Mouse (Mus musculus) lung, adult 2 months (tissue): ENCODE data around the gene G6pc2.

ENCODE experiments used
- CTCF ChIP-seq: fragments of 200-500 bp; IDR thresholded peaks from 2 replicates; pipeline ENCODE4 v1.5.1; 2011; ENCODE audit warnings: mild to moderate bottlenecking, low read length, control low read depth; ENCODE audit not compliant: insufficient read depth
- POLR2A ChIP-seq: fragments of 200-500 bp; IDR thresholded peaks from 2 replicates; pipeline ENCODE4 v1.6.1; 2011; ENCODE audit warnings: low read depth, mild to moderate bottlenecking, control low read depth, low read length, borderline replicate concordance; ENCODE audit errors: extremely low read depth

GRCm38 (mm10) chr2:69222815-69223214, 11.9 kb downstream of the G6pc2 start:
- TF ChIP-seq POLR2A (no peak), CTCF (no peak)
